Mouse (Mus musculus): Measurements from ENCODE around the gene Chchd6.

GRCm38 (mm10) chr6:89606096-89606495 is 10.6 kb upstream of the Chchd6 start:
- TF ChIP-seq NANOG (IDR thresholded peaks at IDR 0.05; ENCODE audit: borderline replicate concordance, low read length): no peak
- TF ChIP-seq CTCF (conservative IDR thresholded peaks at IDR 0.05; ENCODE audit: low read length): no peak
- TF ChIP-seq POU5F1 (IDR thresholded peaks at IDR 0.05; ENCODE audit: borderline replicate concordance, low read length): no peak

All from E14TG2a.4 (cell line).